Mouse (Mus musculus): ENCODE results near the gene Klf8.

DNA sequence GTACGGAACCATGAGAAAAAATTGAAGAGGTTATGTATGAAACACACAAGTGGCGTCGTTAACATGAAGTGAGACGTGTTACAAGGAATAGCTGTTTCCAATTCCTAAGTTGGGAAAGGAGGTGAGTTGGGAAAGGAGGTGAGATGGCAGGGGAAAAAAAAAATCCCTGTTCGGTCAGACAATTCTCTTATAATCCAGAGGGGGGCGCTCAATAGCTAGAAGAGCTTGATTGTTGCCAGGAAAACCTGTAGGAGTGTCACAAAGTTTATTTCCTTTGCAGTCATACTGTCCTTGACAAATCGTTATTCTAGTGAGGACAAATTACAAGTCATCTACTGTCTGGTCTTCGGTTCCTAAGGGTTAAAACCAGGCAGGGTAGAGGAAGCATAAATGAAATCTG, 132.5 kb downstream of the Klf8 start:
- no peak for TF ChIP-seq CTCF (IDR thresholded peaks at IDR 0.05; ENCODE audit: extremely low read depth, insufficient read depth, low read length)
- TF ChIP-seq POLR2A (IDR thresholded peaks at IDR 0.05; ENCODE audit: extremely low read depth, insufficient read depth, low read length): no peak
